Mouse (Mus musculus) heart, adult 18-20 months (tissue): ENCODE results near the gene Apba2. TPM values are rescaled to one million over a fixed set of nuclear protein-coding genes. Genes with fewer than 3 reads are reported as not detected.
A peak's percentile ranks its signal among the peaks of the same experiment; 100 is the strongest.

Source experiments
- DNase-seq, 2 experiments: peaks; one replicate each; pipeline ENCODE4 v3.0.0; 2021 to 2022; ENCODE audit warnings: mixed read lengths in 1 of 2
- total RNA-seq, 2 experiments: library from RNA; stranded (reverse); gene quantifications; 2 replicates each; pipeline ENCODE4 v1.2.3; 2021

Gene Apba2
- total RNA-seq, 2 experiments from 2014 or later: 0.35 to 0.59 TPM

DNA sequence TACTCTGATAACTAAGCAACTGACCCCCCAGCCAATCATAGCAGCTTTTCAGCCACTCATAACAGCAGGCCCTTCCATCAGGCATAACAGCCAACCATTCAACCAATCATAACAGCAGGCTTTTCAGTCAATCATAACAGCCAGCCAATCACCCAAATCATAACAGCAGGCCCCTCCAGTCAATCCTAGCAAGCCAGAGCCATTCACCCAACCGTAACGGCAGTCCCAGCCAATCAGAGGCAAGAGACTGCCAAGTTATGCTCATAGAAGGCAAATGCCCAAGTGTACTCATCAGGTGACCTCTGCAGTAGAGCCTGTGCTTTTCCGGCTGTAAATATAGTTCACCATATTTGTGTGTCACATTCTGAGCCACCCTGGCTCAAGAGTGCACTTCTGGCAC, 85.1 kb downstream of the Apba2 start:
- no peak for DNase-seq

DNA sequence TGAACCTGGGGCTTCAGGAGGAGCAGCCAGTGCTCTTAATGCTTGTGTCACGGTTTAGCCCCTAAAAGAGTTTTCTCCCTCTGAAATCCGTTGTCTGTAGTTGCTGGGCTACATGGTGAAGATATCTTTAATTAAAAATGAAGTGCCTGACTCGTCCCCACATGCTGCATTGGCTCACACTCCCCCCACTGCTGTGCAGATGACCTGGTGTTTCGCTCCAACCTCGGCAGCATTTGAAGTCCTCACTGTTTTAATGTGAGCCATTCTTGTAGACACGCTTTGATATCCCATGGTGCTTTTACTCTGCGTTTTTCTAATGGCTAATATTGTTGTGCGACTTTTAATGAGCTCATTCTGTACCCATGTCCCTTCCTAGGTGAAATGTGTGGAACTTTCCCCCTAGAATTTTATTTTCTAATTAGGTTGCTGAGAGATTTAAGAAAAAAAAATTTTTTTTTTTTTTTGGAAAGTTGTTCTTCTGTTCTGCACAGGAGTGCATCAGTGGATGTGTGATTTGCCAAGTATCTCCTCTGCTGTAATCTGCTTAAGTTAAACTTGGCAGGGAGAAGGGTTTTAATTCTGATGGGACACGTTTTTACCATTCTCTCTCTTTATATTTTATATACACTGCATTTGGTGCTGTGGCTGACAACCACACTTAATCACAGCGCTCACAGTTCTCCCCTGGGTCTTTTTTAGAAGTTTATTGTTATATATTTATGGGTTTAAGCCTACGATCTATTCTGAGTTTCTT, 87.3 kb downstream of the Apba2 start:
- no peak for DNase-seq

- no peak for DNase-seq
Observed at GRCm38 (mm10) chr7:64595256-64595655, 93.8 kb downstream of the Apba2 start.

DNA sequence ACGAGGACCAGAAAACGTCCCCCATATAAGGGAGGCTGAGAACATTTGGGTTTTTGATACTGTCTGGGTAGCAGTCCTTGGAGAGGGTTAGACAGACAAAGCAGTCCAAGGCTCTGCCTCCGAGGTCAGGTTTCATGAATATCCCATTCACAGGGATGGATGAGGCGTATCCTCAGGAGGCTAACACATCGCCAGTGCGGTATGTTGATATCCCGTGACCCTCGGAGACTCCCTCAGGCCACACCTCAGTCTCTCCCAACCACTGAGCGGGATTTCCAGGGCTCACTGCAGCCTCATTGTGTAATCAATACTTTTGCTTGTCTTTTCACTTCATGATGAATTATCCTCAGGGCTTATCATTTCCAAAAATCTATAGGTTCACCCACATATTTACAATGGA, 95.1 kb downstream of the Apba2 start:
- DNase-seq: no peak

GRCm38 (mm10) chr7:64609866-64610265, 108.4 kb downstream of the Apba2 start:
- DNase-seq: no peak

DNA sequence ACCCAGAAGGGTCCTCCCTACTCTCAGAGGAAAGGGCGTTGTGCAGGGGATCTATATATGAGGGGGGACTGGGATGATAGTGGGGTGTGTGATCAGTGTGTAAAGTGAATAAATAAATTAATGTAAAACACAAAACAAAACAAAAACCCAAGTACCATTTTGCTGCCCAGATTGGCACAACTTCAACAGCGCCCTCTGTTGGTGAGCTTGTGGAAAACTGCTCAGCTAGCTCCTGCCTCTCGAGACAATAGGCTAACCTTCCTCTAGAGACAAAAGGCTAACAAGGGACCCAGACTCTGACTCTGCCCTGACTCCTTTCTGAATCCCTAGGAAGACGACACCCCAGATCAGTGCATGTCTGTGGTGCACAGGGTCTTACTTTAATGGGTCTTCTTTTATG, 109.4 kb downstream of the Apba2 start:
- peak in 1 of 2 experiments; percentile 3 for DNase-seq

GRCm38 (mm10) chr7:64619261-64619660, 117.8 kb downstream of the Apba2 start:
- no peak for DNase-seq

DNA sequence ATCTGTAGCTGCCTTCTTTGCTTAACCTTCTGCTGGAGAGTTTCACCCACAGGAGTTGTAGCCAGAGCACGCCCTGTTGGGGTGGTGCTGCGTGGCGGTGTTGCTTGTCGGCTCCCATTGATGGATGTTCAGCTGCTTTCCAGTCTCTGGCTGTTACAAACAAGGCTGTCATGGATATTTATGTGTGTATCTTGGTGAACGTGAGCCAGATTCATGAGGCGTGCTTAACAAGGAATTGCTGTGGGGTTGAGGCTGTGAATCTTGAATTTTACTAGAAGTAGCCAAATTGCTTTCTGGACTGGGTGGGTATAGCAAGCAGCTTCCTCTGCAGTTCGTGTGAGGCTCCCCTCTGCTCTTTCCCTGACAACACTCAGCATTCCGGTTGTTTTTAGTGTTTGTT, 125.0 kb downstream of the Apba2 start:
- no peak for DNase-seq

GRCm38 (mm10) chr7:64627972-64628655, 126.6 kb downstream of the Apba2 start:
- DNase-seq: no peak

GRCm38 (mm10) chr7:64630697-64631096, 129.2 kb downstream of the Apba2 start:
- DNase-seq: no peak

GRCm38 (mm10) chr7:64631131-64631530, 129.6 kb downstream of the Apba2 start:
- no peak for DNase-seq

GRCm38 (mm10) chr7:64631781-64632351, 130.4 kb downstream of the Apba2 start:
- no peak for DNase-seq

DNA sequence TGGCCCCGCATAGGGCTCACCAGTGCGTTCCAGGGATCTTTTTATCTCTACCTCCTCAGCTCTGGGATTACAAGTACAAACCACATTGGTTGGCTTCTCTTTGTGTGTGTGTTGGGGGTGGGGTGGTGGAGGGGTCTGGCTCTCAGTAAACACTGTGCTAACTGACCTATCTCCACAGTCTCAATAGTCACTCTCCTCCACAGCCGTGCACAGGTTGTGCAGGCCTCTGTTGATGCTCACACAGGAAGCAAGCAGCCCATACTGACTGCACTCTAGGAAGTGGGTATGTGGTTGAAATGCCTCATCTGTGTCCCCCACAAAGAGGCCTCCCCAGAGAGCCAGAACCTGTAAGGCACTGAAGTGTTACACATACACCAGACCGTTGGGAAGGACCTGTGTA, 131.7 kb downstream of the Apba2 start:
- no peak for DNase-seq

DNA sequence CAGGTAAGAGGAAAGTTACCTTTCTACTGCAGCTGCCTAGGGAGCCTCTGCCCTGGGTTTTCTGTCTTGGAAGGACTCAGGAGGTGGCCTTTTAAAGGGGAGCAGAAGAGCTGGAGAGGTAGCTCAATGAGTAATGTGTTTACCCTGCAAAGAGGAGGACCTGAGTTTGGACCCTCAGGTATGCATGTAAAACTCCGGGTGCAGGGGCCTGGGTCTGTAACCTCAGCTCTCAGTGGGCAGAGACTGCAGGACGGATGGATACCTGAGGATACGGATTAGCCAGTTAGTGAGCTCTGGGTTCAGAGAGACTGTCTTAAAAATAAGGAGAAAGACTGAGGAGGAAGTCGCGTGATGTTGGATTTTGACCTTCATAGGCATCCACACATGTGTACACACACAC, 132.4 kb downstream of the Apba2 start:
- no peak for DNase-seq

- DNase-seq: no peak
Observed at GRCm38 (mm10) chr7:64634482-64634881, 133.0 kb downstream of the Apba2 start.

DNA sequence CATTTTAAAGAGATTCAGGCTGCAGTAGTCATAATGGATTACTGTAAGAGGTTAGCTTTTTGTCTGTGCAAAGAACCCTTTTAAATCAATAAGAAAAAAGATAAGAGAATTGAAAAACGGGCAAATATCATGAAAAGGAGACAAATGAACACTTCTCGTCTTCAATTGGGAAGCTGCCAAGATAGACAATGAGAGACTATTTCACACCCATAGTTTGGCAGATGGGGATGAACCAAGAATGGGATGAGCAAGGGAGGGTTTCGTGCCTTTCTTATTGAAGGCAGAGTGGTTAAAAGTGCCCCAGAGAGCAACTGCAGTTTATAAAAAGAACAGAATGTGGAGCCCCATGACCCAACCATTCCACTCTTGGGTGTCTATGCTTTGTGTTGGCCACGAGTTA, 137.4 kb downstream of the Apba2 start:
- no peak for DNase-seq

GRCm38 (mm10) chr7:64640651-64641050, 139.1 kb downstream of the Apba2 start:
- DNase-seq: no peak

- no peak for DNase-seq
Observed at GRCm38 (mm10) chr7:64642903-64643302, 141.4 kb downstream of the Apba2 start.

GRCm38 (mm10) chr7:64645458-64645857, 144.0 kb downstream of the Apba2 start:
- DNase-seq: no peak

DNA sequence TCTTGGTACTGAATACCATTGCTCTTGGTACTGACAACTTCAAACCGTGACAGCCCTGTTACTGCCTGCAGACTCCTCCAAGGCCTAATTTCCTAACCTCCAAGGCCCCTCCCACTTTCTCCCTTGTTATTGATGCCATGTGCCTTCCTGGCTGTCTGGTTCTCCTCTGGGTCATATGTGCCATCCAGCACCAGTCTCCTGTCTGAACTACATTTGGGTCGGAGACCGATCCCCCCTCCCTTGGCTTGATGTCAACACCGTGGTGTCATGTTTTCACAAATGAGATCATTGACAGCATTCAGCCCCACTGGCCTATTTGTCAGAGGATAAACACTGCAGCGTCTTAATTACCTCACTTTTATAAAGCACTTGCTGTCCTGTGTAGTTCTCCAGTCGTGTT, 144.5 kb downstream of the Apba2 start:
- DNase-seq: no peak

DNA sequence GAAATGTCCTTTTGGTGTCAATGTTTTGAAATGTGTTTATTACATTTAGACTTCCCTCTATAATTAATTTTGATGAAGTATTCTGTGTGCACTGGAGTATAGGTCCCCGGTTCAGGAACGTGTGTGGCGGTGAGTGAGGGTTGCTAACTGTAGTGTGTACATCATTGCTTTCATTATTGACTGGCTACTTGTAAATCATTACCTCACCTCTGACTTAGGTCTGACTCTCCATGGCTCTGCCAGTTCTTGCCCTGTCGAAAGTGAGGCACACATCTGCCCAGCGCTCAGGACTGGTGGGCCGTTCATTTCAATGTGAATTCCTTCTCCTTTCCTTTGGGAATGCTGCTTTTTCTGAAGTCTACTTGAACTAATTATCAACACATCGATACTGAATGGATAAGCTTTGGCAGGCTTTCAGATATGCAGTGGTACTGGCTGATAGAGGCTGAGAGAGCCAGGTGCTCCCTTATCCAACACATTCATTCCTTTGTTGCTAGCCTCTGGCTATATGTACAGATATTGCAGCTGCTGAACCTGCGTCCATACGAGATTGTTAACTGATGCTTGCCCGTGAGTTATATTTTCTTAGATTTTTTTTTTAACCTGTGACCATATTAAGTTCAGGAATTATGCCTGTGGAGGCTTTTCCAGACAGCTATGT, 147.6 kb downstream of the Apba2 start:
- DNase-seq: no peak

DNA sequence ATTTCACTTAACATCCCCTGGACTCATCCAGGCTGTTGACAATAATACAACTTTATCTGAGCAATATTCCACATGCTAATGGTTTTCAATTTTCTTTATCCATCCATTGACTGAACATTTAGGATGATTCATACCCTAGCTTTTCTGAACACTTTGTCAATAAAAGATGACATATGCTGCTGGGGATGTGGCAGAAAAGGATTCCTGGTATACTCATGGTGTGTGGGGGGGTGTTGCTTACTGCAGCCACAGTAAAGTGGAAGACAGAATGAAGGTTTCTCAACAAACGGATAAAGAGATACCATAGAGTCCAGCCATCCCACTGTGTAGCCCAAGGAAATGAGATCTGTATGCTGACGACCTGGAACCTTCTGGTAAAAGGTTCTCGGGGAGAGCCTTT, 150.5 kb downstream of the Apba2 start:
- DNase-seq: no peak

DNA sequence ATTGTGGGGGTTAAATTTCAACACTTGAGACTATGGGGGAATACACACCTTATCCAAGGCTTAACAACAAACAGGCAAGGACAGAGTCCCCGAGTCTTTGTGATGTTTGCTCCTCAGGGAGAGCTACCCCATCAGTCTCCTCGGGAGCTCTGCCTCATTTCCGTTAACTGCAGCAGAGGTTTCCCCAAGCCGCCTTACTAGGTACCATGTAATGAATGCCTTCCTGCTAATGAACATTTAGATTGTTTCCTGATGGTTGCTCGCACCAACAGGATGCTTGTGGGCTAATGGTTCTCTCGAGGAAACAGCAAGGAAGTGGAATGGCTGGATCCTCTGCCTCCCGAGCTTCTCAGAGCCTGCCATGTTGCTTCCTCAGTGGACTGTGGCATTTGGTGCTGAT, 155.3 kb downstream of the Apba2 start:
- DNase-seq: no peak
